Mouse (Mus musculus) regulatory T cell (primary cell): ENCODE data around the gene Vav3.
"Not testable (repeated sequence)": the region's sequence is repeated elsewhere in the genome, so short reads cannot be mapped to it uniquely, and the experiment has no call there.

Source experiments
- in situ Hi-C: fragments of 300-600 bp; cut with MboI, MseI; formaldehyde crosslinking; loops from one replicate; pipeline ENCODE4 v1.15.1; 2025; ENCODE audit warnings: high pct_unique_total_duplicates

The Vav3 gene

GRCm38 (mm10) chr3:109438552-109438951 lies 98.1 kb downstream of the Vav3 start:
- in situ Hi-C loops = no loop called here

- in situ Hi-C loops = no loop called here
Measured at GRCm38 (mm10) chr3:109439253-109439652, 98.8 kb downstream of the Vav3 start.

- in situ Hi-C loops = no loop called here
Measured at GRCm38 (mm10) chr3:109440001-109440400, 99.5 kb downstream of the Vav3 start.

- in situ Hi-C loops = no loop called here
Measured at GRCm38 (mm10) chr3:109444077-109444476, 103.6 kb downstream of the Vav3 start.

GRCm38 (mm10) chr3:109446903-109447302 lies 106.5 kb downstream of the Vav3 start:
- in situ Hi-C loops = no loop called here

- in situ Hi-C loops = not testable (repeated sequence)
Measured at GRCm38 (mm10) chr3:109448249-109448648, 107.8 kb downstream of the Vav3 start.

GRCm38 (mm10) chr3:109451966-109452365 lies 111.5 kb downstream of the Vav3 start:
- in situ Hi-C loops = no loop called here

- in situ Hi-C loops = no loop called here
Measured at GRCm38 (mm10) chr3:109454633-109455032, 114.2 kb downstream of the Vav3 start.

GRCm38 (mm10) chr3:109456340-109456739 lies 115.9 kb downstream of the Vav3 start:
- in situ Hi-C loops = no loop called here

GRCm38 (mm10) chr3:109463684-109464083 lies 123.2 kb downstream of the Vav3 start:
- in situ Hi-C loops = no loop called here

GRCm38 (mm10) chr3:109464600-109464999 lies 124.1 kb downstream of the Vav3 start:
- in situ Hi-C loops = no loop called here

GRCm38 (mm10) chr3:109466541-109466940 lies 126.1 kb downstream of the Vav3 start:
- in situ Hi-C loops = no loop called here

- in situ Hi-C loops = no loop called here
Measured at GRCm38 (mm10) chr3:109467288-109467687, 126.8 kb downstream of the Vav3 start.

GRCm38 (mm10) chr3:109469465-109469864 lies 129.0 kb downstream of the Vav3 start:
- in situ Hi-C loops = no loop called here

GRCm38 (mm10) chr3:109470651-109471255 lies 130.3 kb downstream of the Vav3 start:
- in situ Hi-C loops = no loop called here

GRCm38 (mm10) chr3:109476521-109476920 lies 136.1 kb downstream of the Vav3 start:
- in situ Hi-C loops = no loop called here

GRCm38 (mm10) chr3:109478297-109478696 lies 137.8 kb downstream of the Vav3 start:
- in situ Hi-C loops = no loop called here

- in situ Hi-C loops = no loop called here
Measured at GRCm38 (mm10) chr3:109480625-109481024, 140.2 kb downstream of the Vav3 start.

GRCm38 (mm10) chr3:109486786-109487185 lies 146.3 kb downstream of the Vav3 start:
- in situ Hi-C loops = loop anchor here (5.0 kb wide), 1 partner anchor 309 kb away; no protein-coding TSS in a partner anchor

- in situ Hi-C loops = loop anchor here (5.0 kb wide), 1 partner anchor 311 kb away; no protein-coding TSS in a partner anchor
Measured at GRCm38 (mm10) chr3:109487823-109488222, 147.4 kb downstream of the Vav3 start.

GRCm38 (mm10) chr3:109488750-109489171 lies 148.3 kb downstream of the Vav3 start:
- in situ Hi-C loops = loop anchor here (5.0 kb wide), 1 partner anchor 311 kb away; no protein-coding TSS in a partner anchor

GRCm38 (mm10) chr3:109490561-109491296 lies 150.3 kb downstream of the Vav3 start:
- in situ Hi-C loops = loop anchor here (10.0 kb wide), 1 partner anchor 336 kb away; no protein-coding TSS in a partner anchor

GRCm38 (mm10) chr3:109491568-109491967 lies 151.1 kb downstream of the Vav3 start:
- in situ Hi-C loops = loop anchor here (10.0 kb wide), 1 partner anchor 337 kb away; no protein-coding TSS in a partner anchor
